Mouse (Mus musculus): ENCODE data around the gene Dnajb5.

- no peak for TF ChIP-seq CTCF (IDR thresholded peaks at IDR 0.05; ENCODE audit: low read depth)
- TF ChIP-seq EP300 (IDR thresholded peaks at IDR 0.05; ENCODE audit: low read depth), result no peak
Observed at GRCm38 (mm10) chr4:42903942-42904341, 45.7 kb upstream of the Dnajb5 start.

Measured in heart, postnatal 0 days (tissue).